10 mouse cellular contexts compared by ENCODE assay signal in the genomic region with DNA sequence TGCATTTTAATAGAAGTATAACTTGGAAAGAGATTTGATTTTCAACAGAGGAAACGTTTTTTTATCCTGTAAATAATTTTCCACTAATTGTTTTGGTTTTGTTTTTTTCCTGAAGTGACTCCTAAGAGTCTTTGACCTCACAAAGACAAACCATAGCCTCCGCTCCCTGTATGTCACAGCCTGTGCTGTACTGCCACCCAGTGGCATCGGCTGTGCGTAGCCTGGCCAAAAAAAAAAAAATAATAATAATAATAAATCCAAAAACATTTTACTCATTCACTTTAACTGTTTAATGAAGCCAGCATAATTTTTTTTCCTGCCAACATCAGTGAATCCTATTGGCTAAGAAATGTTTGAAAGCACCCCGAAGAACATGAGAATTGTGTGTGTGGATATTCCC.
DNase-seq lines count a peak whose midpoint lies in the region; ATAC-seq and TF ChIP-seq lines count a peak whose summit lies in the region.
"Had no signal": no experiment of that assay in that cellular context is flagged by ENCODE, and none has a peak within 500 bp of the region (broad histone marks: within the 10 kb centered on the region; RNA-seq: fewer than 3 reads in every experiment).

No protein-coding gene starts in this region.

- no peak for ATAC-seq in kidney, postnatal 0 days (replicated peaks; ENCODE audit: low FRiP score, low read depth)
- ATAC-seq in kidney, embryonic 16.5 days (ENCODE audit: low FRiP score, low TSS enrichment), result no peak
- no peak for ATAC-seq in monocyte, adult 5-6 weeks (replicated peaks; ENCODE audit: insufficient number of reproducible peaks, low FRiP score, low TSS enrichment, poor library complexity, severe bottlenecking)

- no peaks in the 10 kb centered on the region for H3K27me3 ChIP-seq in kidney, postnatal 0 days (ENCODE audit: insufficient read depth, low read length)
- no peaks in the 10 kb centered on the region for H3K27me3 ChIP-seq in kidney, embryonic 16.5 days (ENCODE audit: insufficient read depth, low read length)
- H3K27me3 ChIP-seq: embryonic facial prominence, embryonic 15.5 days; liver, embryonic 13.5 days had no signal

- H3K4me3 ChIP-seq in kidney, postnatal 0 days (replicated peaks; ENCODE audit: low read depth, low read length), result no peak overlapping the region
- no peak overlapping the region for H3K4me3 ChIP-seq in kidney, embryonic 16.5 days (ENCODE audit: low read length)
- H3K4me3 ChIP-seq: embryonic facial prominence, embryonic 15.5 days; liver, embryonic 13.5 days had no signal

- no peaks in the 10 kb centered on the region for H3K9me3 ChIP-seq in kidney, postnatal 0 days (replicated peaks; ENCODE audit: low read length)
- H3K9me3 ChIP-seq in kidney, embryonic 16.5 days (ENCODE audit: low read length), result no peaks in the 10 kb centered on the region
- H3K9me3 ChIP-seq: embryonic facial prominence, embryonic 15.5 days; liver, embryonic 13.5 days had no signal

- H3K4me2 ChIP-seq in kidney, postnatal 0 days (ENCODE audit: low read length), result no peak overlapping the region
- no peak overlapping the region for H3K4me2 ChIP-seq in kidney, embryonic 16.5 days (replicated peaks; ENCODE audit: low read depth, low read length)
- H3K4me2 ChIP-seq: embryonic facial prominence, embryonic 15.5 days; liver, embryonic 13.5 days had no signal

- DNase-seq in adrenal gland, adult 2 months, result peak; percentile 6
- no peak for DNase-seq in adrenal gland, postnatal 4 days (ENCODE audit: low spot score in 2 of 2)
- DNase-seq in kidney, postnatal 0 days (ENCODE audit: low spot score), result peak; percentile 55
- DNase-seq in adrenal gland, postnatal 14 days, result peak; percentile 56
- peak; percentile 34 for DNase-seq in kidney, postnatal 14 days
- DNase-seq in layer of hippocampus, adult 9-11 months, result no peak
- DNase-seq: liver, embryonic 13.5 days had no signal

- no peaks in the 10 kb centered on the region for H3K4me1 ChIP-seq in kidney, postnatal 0 days (replicated peaks; ENCODE audit: insufficient read depth, low read length)
- H3K4me1 ChIP-seq in kidney, embryonic 16.5 days (ENCODE audit: insufficient read depth, low read length), result peaks cover 4% of the 10 kb centered on the region; the same call in 1 of the 2 replicates
- H3K4me1 ChIP-seq: embryonic facial prominence, embryonic 15.5 days; liver, embryonic 13.5 days had no signal

- WGBS in kidney, postnatal 0 days, result 37% methylated on average over 5 of the region's 5 CpGs
- 50% methylated on average over 5 of the region's 5 CpGs for WGBS in kidney, embryonic 16.5 days

- H3K36me3 ChIP-seq in kidney, postnatal 0 days (ENCODE audit: insufficient read depth, low read length), result no peaks in the 10 kb centered on the region
- H3K36me3 ChIP-seq in kidney, embryonic 16.5 days (ENCODE audit: insufficient read depth, low read length), result no peaks in the 10 kb centered on the region
- H3K36me3 ChIP-seq: embryonic facial prominence, embryonic 15.5 days had no signal

- peak; percentile 77 for TF ChIP-seq CTCF in kidney, postnatal 0 days (IDR thresholded peaks at IDR 0.05; ENCODE audit: low read depth)

- H3K9ac ChIP-seq in kidney, postnatal 0 days (ENCODE audit: low read depth, low read length), result no peak overlapping the region
- no peak overlapping the region for H3K9ac ChIP-seq in kidney, embryonic 16.5 days (replicated peaks; ENCODE audit: low read length)
- H3K9ac ChIP-seq: embryonic facial prominence, embryonic 15.5 days; liver, embryonic 13.5 days had no signal

- H3K27ac ChIP-seq in kidney, postnatal 0 days, result no peak overlapping the region
- no peak overlapping the region for H3K27ac ChIP-seq in kidney, embryonic 16.5 days (ENCODE audit: low read length)
- H3K27ac ChIP-seq: embryonic facial prominence, embryonic 15.5 days; liver, embryonic 13.5 days had no signal

Comparison
In these comparisons a context has a peak if more than half of its experiments do, and no peak if none do; other contexts are left out.
1. DNase-seq: peak in adrenal gland, adult 2 months (single experiment), kidney, postnatal 0 days (single experiment), adrenal gland, postnatal 14 days (single experiment) and kidney, postnatal 14 days (single experiment); none in adrenal gland, postnatal 4 days (0 of 2) and layer of hippocampus, adult 9-11 months (single experiment).